Mouse (Mus musculus): ENCODE results near the gene Itpripl1. TPM values are rescaled to one million over a fixed set of nuclear protein-coding genes. Genes with fewer than 3 reads are reported as not detected.

Gene Itpripl1
- polyA plus RNA-seq, 1 experiment from 2014 or later = 26.8 TPM

Other genes with a start within 250 kb of the Itpripl1 start
- 56.7 and 62.7 TPM in 2 replicates for gene Sppl2a, start 210.2 kb downstream of the Itpripl1 start, polyA plus RNA-seq (2015; fragmentation: Nextera tagmentation; extraction: Ambion mirVana)
- gene Ap4e1, start 134.7 kb downstream of the Itpripl1 start, polyA plus RNA-seq (2015; fragmentation: Nextera tagmentation; extraction: Ambion mirVana) = 9.4 and 9.5 TPM in 2 replicates
- 47.1 and 48.2 TPM in 2 replicates for gene Blvra, start 72.8 kb downstream of the Itpripl1 start, polyA plus RNA-seq (2015; fragmentation: Nextera tagmentation; extraction: Ambion mirVana)
- gene Ncaph, start 9.5 kb downstream of the Itpripl1 start, polyA plus RNA-seq (2015; fragmentation: Nextera tagmentation; extraction: Ambion mirVana) = 61.3 and 62.5 TPM in 2 replicates
- gene 1810024B03Rik, start 64.8 kb upstream of the Itpripl1 start, polyA plus RNA-seq (2015; fragmentation: Nextera tagmentation; extraction: Ambion mirVana) = 1.2 and 1.3 TPM in 2 replicates
- 42.0 and 46.8 TPM in 2 replicates for gene Snrnp200, start 64.9 kb upstream of the Itpripl1 start, polyA plus RNA-seq (2015; fragmentation: Nextera tagmentation; extraction: Ambion mirVana)
- gene Ciao1, start 104.4 kb upstream of the Itpripl1 start, polyA plus RNA-seq (2015; fragmentation: Nextera tagmentation; extraction: Ambion mirVana) = 64.0 and 68.0 TPM in 2 replicates
- 32.8 and 34.5 TPM in 2 replicates for gene Tmem127, start 104.5 kb upstream of the Itpripl1 start, polyA plus RNA-seq (2015; fragmentation: Nextera tagmentation; extraction: Ambion mirVana)
- 58.2 and 63.2 TPM in 2 replicates for gene Stard7, start 126.8 kb upstream of the Itpripl1 start, polyA plus RNA-seq (2015; fragmentation: Nextera tagmentation; extraction: Ambion mirVana)
- 7.4 TPM in 2 replicates for gene Dusp2, start 192.7 kb upstream of the Itpripl1 start, polyA plus RNA-seq (2015; fragmentation: Nextera tagmentation; extraction: Ambion mirVana)
- gene Astl, start 195.2 kb upstream of the Itpripl1 start, polyA plus RNA-seq (2015; fragmentation: Nextera tagmentation; extraction: Ambion mirVana) = 0.12 and 0.22 TPM in 2 replicates
- gene Adra2b, start 219.8 kb upstream of the Itpripl1 start, polyA plus RNA-seq (2015; fragmentation: Nextera tagmentation; extraction: Ambion mirVana) = 0.38 and 0.48 TPM in 2 replicates

All from limb, embryonic 15.5 days (tissue).